Mouse (Mus musculus): ENCODE data around the gene Gm28047.

- TF ChIP-seq CTCF (IDR thresholded peaks at IDR 0.05; ENCODE audit: borderline replicate concordance, insufficient read depth, low read depth, low read length) (no peak), POLR2A (IDR thresholded peaks at IDR 0.05; ENCODE audit: borderline replicate concordance, insufficient read depth, low read length) (no peak)
These were observed 93.3 kb downstream of the Gm28047 start for GRCm38 (mm10) chr15:102531586-102531985.
